In the genomic region with DNA sequence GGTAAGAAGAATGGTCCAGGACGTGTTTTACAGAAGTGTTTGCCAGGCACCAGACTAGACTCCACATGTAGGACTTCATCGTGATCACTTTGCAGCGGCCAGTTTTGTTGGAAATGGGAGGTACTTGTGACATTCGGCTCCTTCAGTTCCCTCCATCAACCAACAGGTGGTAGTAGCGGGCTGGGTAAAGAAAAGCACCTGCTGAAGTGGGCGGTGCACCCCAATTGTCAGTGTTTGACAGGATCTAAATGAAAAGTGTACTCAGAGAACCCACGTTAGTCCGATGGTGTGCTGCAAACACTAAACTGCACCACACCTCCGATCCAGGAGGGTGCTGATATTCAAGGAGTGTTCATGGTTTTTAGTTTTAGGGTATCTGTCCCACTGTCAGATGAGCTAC, we compare ENCODE assay signal across 9 mouse cellular contexts. TPM values are rescaled to one million over a fixed set of nuclear protein-coding genes. Genes with fewer than 3 reads are reported as not detected.
DNase-seq lines count a peak whose midpoint lies in the region; ATAC-seq and TF ChIP-seq lines count a peak whose summit lies in the region.
"Had no signal": no experiment of that assay in that cellular context is flagged by ENCODE, and none has a peak within 500 bp of the region (broad histone marks: within the 10 kb centered on the region; RNA-seq: fewer than 3 reads in every experiment).

No protein-coding gene starts in this region.

- peak; percentile 69 for TF ChIP-seq CTCF in forebrain, postnatal 0 days (IDR thresholded peaks at IDR 0.05; ENCODE audit: low read depth)

- 13% methylated on average over 9 of the region's 9 CpGs for WGBS in midbrain, embryonic 11.5 days
- WGBS in midbrain, embryonic 13.5 days: 13% methylated on average over 9 of the region's 9 CpGs
- WGBS in forebrain, postnatal 0 days: 10% methylated on average over 9 of the region's 9 CpGs

- H3K27me3 ChIP-seq in midbrain, embryonic 11.5 days (ENCODE audit: control insufficient read depth, insufficient read depth, low read length): no peaks in the 10 kb centered on the region; the same call in 1 of the 2 replicates
- H3K27me3 ChIP-seq in midbrain, embryonic 13.5 days: peaks cover 27% of the 10 kb centered on the region
- peaks cover 9% of the 10 kb centered on the region; the same call in 1 of the 2 replicates for H3K27me3 ChIP-seq in forebrain, postnatal 0 days (ENCODE audit: insufficient read depth, low read length)

- H3K36me3 ChIP-seq in midbrain, embryonic 11.5 days (ENCODE audit: control insufficient read depth, insufficient read depth, low read length): no peaks in the 10 kb centered on the region
- no peaks in the 10 kb centered on the region for H3K36me3 ChIP-seq in midbrain, embryonic 13.5 days
- H3K36me3 ChIP-seq in forebrain, postnatal 0 days (ENCODE audit: insufficient read depth): no peaks in the 10 kb centered on the region
- H3K36me3 ChIP-seq: neural tube, embryonic 13.5 days had no signal

- H3K4me1 ChIP-seq in midbrain, embryonic 11.5 days (ENCODE audit: control insufficient read depth, insufficient read depth, low read length): no peaks in the 10 kb centered on the region
- no peaks in the 10 kb centered on the region for H3K4me1 ChIP-seq in midbrain, embryonic 13.5 days (replicated peaks)
- no peaks in the 10 kb centered on the region for H3K4me1 ChIP-seq in forebrain, postnatal 0 days (ENCODE audit: insufficient read depth)
- H3K4me1 ChIP-seq: neural tube, embryonic 13.5 days had no signal

- H3K9ac ChIP-seq in midbrain, embryonic 11.5 days (ENCODE audit: low read length): no peak overlapping the region
- no peak overlapping the region for H3K9ac ChIP-seq in midbrain, embryonic 13.5 days (replicated peaks)
- H3K9ac ChIP-seq in forebrain, postnatal 0 days: no peak overlapping the region
- H3K9ac ChIP-seq: neural tube, embryonic 13.5 days had no signal

- H3K9me3 ChIP-seq in midbrain, embryonic 11.5 days (ENCODE audit: control insufficient read depth, low read length): no peaks in the 10 kb centered on the region
- no peaks in the 10 kb centered on the region for H3K9me3 ChIP-seq in midbrain, embryonic 13.5 days
- no peaks in the 10 kb centered on the region for H3K9me3 ChIP-seq in forebrain, postnatal 0 days (ENCODE audit: low read length)
- H3K9me3 ChIP-seq: neural tube, embryonic 13.5 days had no signal

- H3K4me2 ChIP-seq in midbrain, embryonic 11.5 days: no peak overlapping the region
- H3K4me2 ChIP-seq in midbrain, embryonic 13.5 days (replicated peaks): no peak overlapping the region
- H3K4me2 ChIP-seq in forebrain, postnatal 0 days (ENCODE audit: low read depth): no peak overlapping the region
- H3K4me2 ChIP-seq: neural tube, embryonic 13.5 days had no signal

- peak; percentile 51 to 71 for DNase-seq in cerebellum, postnatal 14 days
- no peak for DNase-seq in cerebellum, adult 9-11 months
- DNase-seq in midbrain, embryonic 11.5 days (ENCODE audit: low spot score, missing footprints): no peak
- peak; percentile 44 for DNase-seq in forebrain, postnatal 0 days
- no peak for DNase-seq in gastrocnemius, postnatal 4 days (ENCODE audit: low spot score in 2 of 2)
- no peak for DNase-seq in left cerebral cortex, adult 11 months (ENCODE audit: low spot score)

- peak; percentile 54; the same call in 1 of the 2 replicates for ATAC-seq in midbrain, embryonic 11.5 days (ENCODE audit: low FRiP score)
- no peak for ATAC-seq in midbrain, embryonic 13.5 days
- ATAC-seq in forebrain, postnatal 0 days: no peak
- ATAC-seq in megakaryocyte, adult 5-6 weeks (ENCODE audit: poor library complexity, severe bottlenecking): peak; percentile 59; the same call in 1 of the 2 replicates

- H3K27ac ChIP-seq in midbrain, embryonic 11.5 days (ENCODE audit: low read depth, low read length): no peak overlapping the region
- no peak overlapping the region for H3K27ac ChIP-seq in midbrain, embryonic 13.5 days
- no peak overlapping the region for H3K27ac ChIP-seq in forebrain, postnatal 0 days (ENCODE audit: low read depth, low read length)
- H3K27ac ChIP-seq: neural tube, embryonic 13.5 days had no signal

- no peak overlapping the region for H3K4me3 ChIP-seq in midbrain, embryonic 11.5 days (ENCODE audit: low read depth, low read length)
- no peak overlapping the region for H3K4me3 ChIP-seq in midbrain, embryonic 13.5 days (replicated peaks)
- no peak overlapping the region for H3K4me3 ChIP-seq in forebrain, postnatal 0 days (ENCODE audit: low read depth, low read length)
- H3K4me3 ChIP-seq: neural tube, embryonic 13.5 days had no signal

RNA-seq across cellular contexts. Expression of gene Pax1, which starts 40.7 kb away (rescaled TPM):
- 0.10 and 0.33 TPM in 2 replicates for polyA plus RNA-seq in midbrain, embryonic 11.5 days (2014; fragmentation: Nextera tagmentation; extraction: Ambion mirVana)
- 0.05 TPM in 1 of 2 replicates, not detected in the other for polyA plus RNA-seq in midbrain, embryonic 13.5 days (2015; fragmentation: Nextera tagmentation; extraction: Ambion mirVana)
- 0.19 TPM in 1 of 2 replicates, not detected in the other for total RNA-seq in forebrain, postnatal 0 days (2014; rRNA removed)
- not detected in 2 replicates for polyA plus RNA-seq in forebrain, postnatal 0 days (2015; fragmentation: Nextera tagmentation; extraction: Ambion mirVana)
- not detected in 2 replicates for total RNA-seq in megakaryocyte, adult 5-6 weeks (2015)
- not detected in 2 replicates for total RNA-seq in megakaryocyte, adult 5-6 weeks (2017)
- total RNA-seq in gastrocnemius, postnatal 4 days (2021): under 1 TPM; 0.39 to 0.49 TPM

Comparison
In these comparisons a context has a peak if more than half of its experiments do, and no peak if none do; other contexts are left out.
1. DNase-seq: peak in cerebellum, postnatal 14 days (2 of 2) and forebrain, postnatal 0 days (single experiment); none in cerebellum, adult 9-11 months (single experiment), midbrain, embryonic 11.5 days (single experiment), gastrocnemius, postnatal 4 days (0 of 2) and left cerebral cortex, adult 11 months (single experiment).
2. ATAC-seq: peak in midbrain, embryonic 11.5 days (single experiment) and megakaryocyte, adult 5-6 weeks (single experiment); none in midbrain, embryonic 13.5 days (single experiment) and forebrain, postnatal 0 days (single experiment).